Mouse (Mus musculus) layer of hippocampus, adult 18-20 months (tissue): Measurements from ENCODE around the gene Uck2. TPM values are rescaled to one million over a fixed set of nuclear protein-coding genes. Genes with fewer than 3 reads are reported as not detected.

Source experiments
- DNase-seq, 2 experiments: peaks; one replicate each; pipeline ENCODE4 v3.0.0; 2022; ENCODE audit warnings: low spot score in 2 of 2
- total RNA-seq, 2 experiments: library from RNA; stranded (reverse); gene quantifications; 2 replicates each; pipeline ENCODE4 v1.2.3; 2021

Uck2 gene
- total RNA-seq, 2 experiments from 2014 or later, result 28.4 to 35.9 TPM

DNA sequence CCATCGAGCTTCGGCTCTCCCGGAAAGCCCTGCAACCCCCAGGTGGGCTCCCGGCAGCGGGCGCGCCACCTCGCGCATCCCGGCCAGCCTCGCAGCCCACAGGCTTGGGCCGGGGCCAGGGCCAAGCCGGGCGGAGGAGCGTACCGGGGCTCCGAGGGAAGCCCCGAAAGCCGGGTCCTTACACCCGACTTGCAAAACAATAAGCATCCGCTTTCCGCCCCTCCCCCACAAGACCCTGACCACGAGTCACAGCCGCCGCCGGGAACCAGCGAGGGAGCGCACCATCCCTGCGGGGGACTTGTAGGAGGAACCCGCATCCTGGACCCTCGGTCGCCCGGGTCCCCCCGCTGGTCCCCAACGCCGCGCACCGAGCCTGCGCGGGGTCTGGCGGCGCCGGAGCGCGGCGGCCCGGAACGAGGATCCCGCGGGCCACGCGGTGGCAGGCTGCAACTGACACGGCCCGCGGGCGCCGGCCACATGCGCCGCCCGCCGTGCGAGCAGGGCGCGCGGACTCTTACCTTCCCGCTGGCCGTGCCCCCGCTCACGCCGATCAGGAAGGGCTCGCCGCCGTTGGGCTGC is 773 bp downstream of the Uck2 start:
- DNase-seq, result peak; percentile 42 to 67

- peak; percentile 37 to 70 for DNase-seq
These were observed 1.5 kb downstream of the Uck2 start for GRCm38 (mm10) chr1:167283441-167284257.

DNA sequence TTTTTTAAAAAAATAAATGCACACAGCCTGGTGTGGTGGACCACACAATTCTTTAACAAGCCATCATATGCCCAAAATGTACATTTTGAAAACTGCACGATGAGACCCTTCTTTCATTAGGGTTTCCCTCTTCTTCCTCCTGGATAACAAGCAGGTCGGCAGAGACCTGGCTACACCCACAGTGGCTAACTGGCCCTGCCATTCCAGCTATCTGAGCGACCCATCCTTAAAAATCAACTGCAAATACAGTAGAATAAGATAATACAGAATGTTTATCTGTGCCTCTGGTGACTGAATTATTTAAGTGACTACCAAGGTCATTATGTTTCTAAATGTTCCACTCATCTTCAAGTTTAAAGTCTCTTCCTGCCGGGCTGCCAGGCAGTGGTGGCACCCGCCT is 2.4 kb downstream of the Uck2 start:
- DNase-seq, result no peak

DNA sequence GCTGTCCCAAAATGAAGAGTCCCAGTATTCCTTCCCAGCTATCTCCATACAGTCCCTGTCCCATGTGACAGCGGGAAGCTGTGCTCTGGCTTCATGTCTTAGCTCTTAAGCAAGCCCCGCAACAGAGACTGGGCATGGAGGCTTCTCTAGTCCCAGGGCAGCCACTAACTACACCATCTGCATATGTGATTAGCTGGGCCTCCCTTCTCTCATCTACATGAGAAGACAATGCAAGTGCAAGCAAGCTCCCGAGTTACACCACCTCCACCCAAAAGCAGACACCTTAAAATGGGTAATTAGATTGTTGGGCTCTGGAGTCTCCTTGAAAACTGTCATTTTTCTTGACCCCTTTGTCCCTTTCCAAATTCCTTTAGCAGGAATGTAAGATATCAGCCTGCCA is 3.0 kb downstream of the Uck2 start:
- DNase-seq, result no peak

- DNase-seq, result no peak
These were observed 5.1 kb downstream of the Uck2 start for GRCm38 (mm10) chr1:167280061-167280460.

DNA sequence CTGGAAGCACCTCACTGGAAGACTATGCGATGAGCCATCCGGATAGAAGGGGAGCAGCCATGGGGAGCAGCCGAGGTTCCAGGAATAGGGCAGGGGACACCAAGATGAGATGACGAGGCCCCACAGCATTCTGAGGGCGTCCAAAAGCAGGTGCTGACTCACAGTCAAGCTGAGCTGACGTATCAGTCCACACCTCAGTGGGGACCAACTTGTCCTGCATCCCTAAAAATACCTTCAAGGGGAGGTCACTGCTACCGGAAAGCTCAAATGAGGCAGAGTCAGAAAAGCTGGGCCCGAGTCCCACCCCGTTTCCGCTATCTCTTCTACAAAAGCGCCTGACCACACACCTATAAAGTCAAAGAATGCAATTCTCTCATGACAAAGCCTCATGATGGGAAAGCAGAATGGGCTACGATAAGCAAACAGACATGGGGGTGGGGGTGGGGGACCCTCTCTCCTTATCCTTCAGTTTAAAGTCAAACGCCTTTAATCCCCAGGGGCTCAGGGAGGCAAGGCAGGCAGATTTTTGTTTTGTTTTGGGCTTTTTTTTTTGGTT is 5.9 kb downstream of the Uck2 start:
- DNase-seq, result no peak

GRCm38 (mm10) chr1:167278395-167278794 is 6.7 kb downstream of the Uck2 start:
- DNase-seq, result no peak

DNA sequence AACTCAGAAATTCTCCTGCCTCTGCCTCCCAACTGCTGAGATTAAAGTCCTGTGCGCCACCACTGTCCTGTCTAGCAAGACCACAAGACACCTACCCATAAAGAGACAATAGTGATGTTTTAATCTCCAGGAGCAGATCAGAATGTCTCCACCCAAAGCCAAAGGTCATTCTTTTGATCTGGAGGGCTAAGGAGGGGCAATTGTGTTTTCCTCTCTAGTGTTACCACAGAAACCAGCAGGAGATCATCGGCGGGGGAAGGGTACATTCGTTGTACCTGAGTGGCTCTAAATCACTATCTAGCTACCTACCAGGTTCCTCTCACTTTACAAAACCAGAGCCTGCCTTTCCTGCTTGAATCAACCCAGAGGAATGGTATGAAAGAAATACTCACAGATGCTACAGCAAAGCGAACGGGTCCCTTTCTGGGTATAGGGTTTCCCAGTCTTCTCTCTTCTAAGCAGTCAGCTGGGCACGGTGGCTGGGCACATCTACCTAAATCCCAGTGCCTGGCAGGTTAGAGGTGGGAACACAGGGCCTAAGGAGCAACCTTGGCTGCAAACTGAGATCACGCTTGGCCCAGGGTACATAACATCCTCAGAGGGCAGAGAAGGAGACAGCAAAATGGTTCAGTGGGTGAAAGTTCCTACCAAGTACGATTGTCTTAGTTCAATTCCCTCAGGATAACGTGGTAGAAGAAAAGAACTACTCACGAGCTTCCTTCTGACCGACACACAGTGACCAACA is 10.3 kb downstream of the Uck2 start:
- DNase-seq, result no peak

DNA sequence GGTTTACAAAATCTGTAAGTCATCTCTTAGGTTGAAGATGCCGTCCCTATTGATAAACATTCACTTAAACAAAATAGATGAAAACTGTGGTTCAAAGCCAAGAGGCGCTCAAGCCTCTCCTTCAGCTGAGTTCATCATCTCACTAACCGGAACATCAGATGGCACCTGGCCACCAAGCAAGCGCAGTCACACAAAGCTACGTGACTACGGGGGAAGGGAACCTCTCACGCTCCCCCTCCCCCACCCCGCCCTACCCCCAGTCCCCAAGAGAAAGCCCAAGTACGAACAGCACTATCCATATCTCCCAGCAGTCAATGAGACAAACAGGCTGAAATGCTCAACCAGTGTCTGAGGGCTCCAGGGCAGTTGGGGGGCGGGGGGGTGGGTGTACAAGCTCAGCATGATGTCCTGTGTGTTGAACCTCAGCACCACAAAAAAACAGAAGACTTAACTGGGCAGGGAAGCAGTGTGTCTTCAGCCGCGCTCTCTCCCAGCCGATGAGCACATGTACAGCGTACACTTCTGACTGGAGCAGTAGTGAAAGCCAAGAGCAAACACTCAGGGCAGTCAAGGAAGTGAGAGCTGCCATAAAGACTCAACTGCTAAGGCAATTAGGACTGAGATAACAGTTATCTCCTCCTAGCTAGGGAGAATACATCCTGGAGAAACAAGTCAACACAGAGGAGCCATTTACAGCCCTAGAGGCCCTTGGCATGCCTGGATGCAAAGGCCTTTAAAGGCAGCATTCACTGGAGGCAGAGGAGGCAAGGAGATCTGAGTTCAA is 11.5 kb downstream of the Uck2 start:
- no peak for DNase-seq

- no peak for DNase-seq
These were observed 13.3 kb downstream of the Uck2 start for GRCm38 (mm10) chr1:167271841-167272240.

- DNase-seq, result no peak
These were observed 13.8 kb downstream of the Uck2 start for GRCm38 (mm10) chr1:167271304-167271703.

DNA sequence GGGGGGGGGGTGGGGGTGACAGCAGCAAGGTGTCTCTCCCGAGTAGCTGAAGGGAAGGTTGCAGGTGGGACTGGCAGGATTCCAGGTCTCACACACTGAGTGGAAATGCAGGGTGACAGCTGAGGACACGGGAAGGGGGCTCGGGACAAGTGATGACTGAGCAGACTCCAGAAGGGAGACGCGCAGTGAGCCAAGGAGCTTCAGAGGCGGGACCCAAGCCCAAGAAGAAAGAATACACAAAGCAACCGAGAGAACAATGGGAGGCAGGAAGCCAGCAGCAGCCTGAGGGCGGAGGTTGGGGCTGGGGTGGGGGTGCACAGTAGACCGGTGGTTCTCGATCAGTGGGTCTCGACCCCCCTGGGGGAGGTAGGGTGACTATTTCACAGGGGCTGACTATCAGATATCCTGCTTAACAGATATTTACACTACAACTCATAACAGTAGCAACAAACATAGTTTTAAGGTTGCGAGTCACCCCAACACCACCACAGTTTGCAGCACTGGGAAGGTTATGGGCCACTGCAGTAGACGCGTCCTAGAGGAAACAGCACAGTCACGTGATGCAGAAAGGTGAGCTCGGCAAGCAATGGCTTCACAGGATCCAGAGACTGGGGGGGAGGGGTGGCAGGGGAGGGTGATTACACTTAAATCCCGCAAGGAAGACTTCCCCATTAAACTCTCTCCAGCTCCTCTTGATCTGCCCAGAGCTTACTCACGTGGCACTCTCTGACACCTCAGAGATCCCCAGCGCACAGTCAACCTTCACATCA is 14.6 kb downstream of the Uck2 start:
- no peak for DNase-seq

DNA sequence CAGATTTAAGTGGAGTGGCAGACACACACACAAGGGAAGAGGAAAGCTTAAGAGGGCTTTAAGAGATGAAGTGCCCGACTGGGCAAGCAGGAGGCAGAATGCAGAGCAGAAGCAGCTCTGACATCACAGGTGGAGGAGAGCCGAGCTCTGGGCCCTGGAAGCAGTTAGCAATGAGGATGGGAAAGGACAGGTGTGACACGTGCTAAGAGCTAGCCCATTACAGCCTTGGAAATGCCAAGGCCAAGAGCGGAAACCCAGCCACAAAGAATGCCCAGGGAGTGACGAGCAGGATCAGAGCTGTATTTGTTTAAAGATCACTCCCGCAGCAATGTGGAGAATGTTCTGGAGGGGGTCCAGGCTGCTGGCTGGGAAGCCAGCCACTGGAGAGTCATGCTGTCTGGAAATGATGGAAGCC is 15.3 kb downstream of the Uck2 start:
- DNase-seq, result peak; percentile 71 to 84

DNA sequence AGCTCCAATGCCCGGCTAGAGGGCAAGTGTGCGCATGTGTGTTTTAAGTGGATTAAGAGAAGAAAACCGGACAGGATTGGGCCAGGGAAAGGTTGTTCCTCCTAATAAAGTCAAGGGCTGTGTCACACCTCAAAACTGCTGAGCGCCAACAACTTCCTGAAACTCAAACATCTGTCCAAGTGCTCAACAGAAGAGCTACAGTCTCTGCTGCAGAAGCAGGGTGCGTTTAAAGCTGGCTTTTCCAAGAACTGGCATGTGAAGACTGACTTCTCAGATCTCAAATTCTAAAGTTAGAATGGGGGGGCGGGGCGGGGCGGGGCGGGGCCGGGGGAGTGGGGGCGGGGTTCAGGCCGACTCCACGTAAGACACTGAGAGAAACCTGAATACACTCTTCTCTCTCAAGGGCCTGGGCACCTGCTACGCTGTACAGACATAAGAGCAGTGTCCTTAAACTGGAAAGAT is 15.7 kb downstream of the Uck2 start:
- DNase-seq, result no peak

- DNase-seq, result no peak
These were observed 16.6 kb downstream of the Uck2 start for GRCm38 (mm10) chr1:167268360-167269063.

DNA sequence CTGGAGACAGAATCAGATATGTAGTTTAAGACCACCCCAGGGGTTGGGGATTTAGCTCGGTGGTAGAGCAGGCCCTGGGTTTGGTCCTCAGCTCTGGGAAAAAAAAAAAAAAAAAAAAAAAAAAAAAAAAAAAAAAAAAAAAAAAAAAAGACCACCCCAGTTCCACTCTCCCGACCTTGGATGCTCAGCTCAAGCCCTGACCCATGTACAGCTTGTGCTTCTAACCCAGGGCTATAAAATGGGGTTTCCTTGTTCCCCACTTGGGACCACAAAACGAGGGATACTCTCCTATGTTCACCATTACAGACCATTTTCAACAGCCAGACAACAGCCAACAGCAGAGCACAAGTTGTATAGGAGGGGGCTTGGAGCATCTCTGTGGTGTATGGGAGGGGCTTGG is 18.4 kb downstream of the Uck2 start:
- DNase-seq, result no peak

DNA sequence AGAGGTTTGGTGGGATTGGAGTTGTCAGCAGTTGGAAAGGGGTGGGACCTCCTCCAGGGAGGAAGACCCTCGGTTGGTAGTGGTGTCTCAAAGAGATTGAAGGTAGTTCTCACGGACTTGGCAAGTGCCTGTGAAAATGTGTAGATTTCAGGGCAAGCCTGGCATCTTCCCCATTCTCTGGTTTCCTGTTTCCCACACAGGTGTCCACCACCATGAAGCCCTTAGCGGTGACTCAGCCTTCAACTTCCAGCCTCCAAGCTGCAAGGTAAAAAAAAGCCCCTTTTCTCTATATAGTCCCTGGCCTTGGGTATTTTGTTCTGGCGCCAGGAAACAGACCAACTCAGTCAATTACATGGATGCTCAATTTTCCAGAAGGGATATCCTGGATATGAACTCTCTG is 19.8 kb downstream of the Uck2 start:
- no peak for DNase-seq

DNA sequence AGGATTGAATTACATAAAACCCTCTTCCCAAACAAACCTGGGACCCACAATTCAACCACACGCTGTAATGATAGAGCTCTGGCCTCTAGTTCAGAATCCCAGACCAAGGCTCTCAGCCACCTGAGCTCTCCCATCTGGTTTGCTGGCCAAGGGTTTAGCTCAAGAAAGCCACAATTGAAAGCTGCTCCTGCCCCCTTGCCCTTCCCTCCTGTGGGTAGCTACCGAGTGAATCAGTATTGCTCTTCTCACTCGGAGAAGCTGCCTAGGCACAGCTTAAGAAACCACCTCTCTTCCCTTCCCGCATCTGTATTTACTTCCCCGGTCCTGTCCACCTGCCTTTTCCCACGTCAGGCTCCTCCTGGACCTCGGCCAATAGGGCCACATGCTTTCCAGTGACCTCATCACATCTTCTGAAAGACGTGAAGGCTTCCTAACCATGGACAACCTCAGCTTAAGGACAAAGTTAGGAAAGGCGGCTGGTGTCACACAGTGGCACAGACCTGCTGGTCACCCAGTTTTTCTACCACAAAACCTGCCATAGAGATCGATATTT is 22.6 kb downstream of the Uck2 start:
- DNase-seq, result no peak

- no peak for DNase-seq
These were observed 23.4 kb downstream of the Uck2 start for GRCm38 (mm10) chr1:167261750-167262149.
